12 mouse cellular contexts compared by ENCODE assay signal in genomic region chr9:46272070-46272469, GRCm38 (mm10). TPM values are rescaled to one million over a fixed set of nuclear protein-coding genes. Genes with fewer than 3 reads are reported as not detected.
DNase-seq lines count a peak whose midpoint lies in the region; ATAC-seq and TF ChIP-seq lines count a peak whose summit lies in the region.
"Had no signal": no experiment of that assay in that cellular context is flagged by ENCODE, and none has a peak within 500 bp of the region (broad histone marks: within the 10 kb centered on the region; RNA-seq: fewer than 3 reads in every experiment).

No protein-coding gene starts in this region.

- no peak overlapping the region for H3K4me2 ChIP-seq in intestine, embryonic 14.5 days (ENCODE audit: low read length)
- H3K4me2 ChIP-seq in intestine, embryonic 16.5 days (ENCODE audit: low read depth, low read length) = no peak overlapping the region
- peak overlapping the region; percentile 95; the same call in 1 of the 2 replicates for H3K4me2 ChIP-seq in hindbrain, postnatal 0 days (ENCODE audit: low read depth, low read length)

- H3K4me3 ChIP-seq in intestine, embryonic 14.5 days (ENCODE audit: low read depth, low read length) = 0 out of 2 replicates have a peak overlapping the region, but pooled peaks have one; percentile 61
- H3K4me3 ChIP-seq in intestine, embryonic 16.5 days (ENCODE audit: low read length) = no peak overlapping the region; the same call in 1 of the 2 replicates
- no peak overlapping the region for H3K4me3 ChIP-seq in hindbrain, postnatal 0 days (ENCODE audit: low read length)

- WGBS in intestine, embryonic 14.5 days = 79% methylated on average over 9 of the region's 9 CpGs
- 83% methylated on average over 9 of the region's 9 CpGs for WGBS in intestine, embryonic 16.5 days
- WGBS in hindbrain, postnatal 0 days = 89% methylated on average over 9 of the region's 9 CpGs

- no peak for TF ChIP-seq CTCF in hindbrain, postnatal 0 days (IDR thresholded peaks at IDR 0.05; ENCODE audit: low read depth)

- DNase-seq in intestine, embryonic 14.5 days (ENCODE audit: low spot score) = no peak
- DNase-seq in MEL-GATA-1-ER (ENCODE audit: extremely low read depth, low read depth) = peak; percentile 87
- DNase-seq in hindbrain, postnatal 0 days (ENCODE audit: low spot score) = no peak
- DNase-seq in natural killer cell, adult 2 months (ENCODE audit: low spot score in 2 of 2) = peak; percentile 10 to 20
- DNase-seq in urinary bladder, postnatal 36 days (ENCODE audit: low spot score in 2 of 2) = no peak
- DNase-seq in right cerebral cortex, adult 18-20 months = no peak
- DNase-seq: cerebellum, adult 2 months; kidney, postnatal 10 days had no signal

- no peak for ATAC-seq in intestine, embryonic 14.5 days (replicated peaks; ENCODE audit: low FRiP score, low TSS enrichment, low read depth)
- no peak for ATAC-seq in intestine, embryonic 16.5 days
- no peak for ATAC-seq in hindbrain, postnatal 0 days

- H3K9me3 ChIP-seq in intestine, embryonic 14.5 days (ENCODE audit: control insufficient read depth, low read length) = no peaks in the 10 kb centered on the region
- H3K9me3 ChIP-seq in intestine, embryonic 16.5 days (ENCODE audit: control insufficient read depth, low read length) = no peaks in the 10 kb centered on the region
- no peaks in the 10 kb centered on the region for H3K9me3 ChIP-seq in hindbrain, postnatal 0 days (ENCODE audit: low read length)

- peaks cover 29% of the 10 kb centered on the region for H3K36me3 ChIP-seq in intestine, embryonic 14.5 days (ENCODE audit: control insufficient read depth, insufficient read depth, low read length)
- 0 out of 2 replicates have a peak, but pooled peaks cover 13% of the 10 kb centered on the region for H3K36me3 ChIP-seq in intestine, embryonic 16.5 days (ENCODE audit: control insufficient read depth, insufficient read depth, low read length)
- H3K36me3 ChIP-seq in hindbrain, postnatal 0 days (ENCODE audit: insufficient read depth, low read length) = peaks cover 22% of the 10 kb centered on the region

- H3K4me1 ChIP-seq in intestine, embryonic 14.5 days (replicated peaks; ENCODE audit: control insufficient read depth, insufficient read depth, low read length) = peaks cover 5% of the 10 kb centered on the region; the same call in 1 of the 2 replicates
- H3K4me1 ChIP-seq in intestine, embryonic 16.5 days (ENCODE audit: control insufficient read depth, insufficient read depth, low read length) = peaks cover 5% of the 10 kb centered on the region
- H3K4me1 ChIP-seq in hindbrain, postnatal 0 days (ENCODE audit: insufficient read depth, low read length) = peaks cover 5% of the 10 kb centered on the region; the same call in 1 of the 2 replicates

- no peak overlapping the region for H3K27ac ChIP-seq in intestine, embryonic 14.5 days (ENCODE audit: low read depth)
- H3K27ac ChIP-seq in intestine, embryonic 16.5 days (ENCODE audit: low read length) = no peak overlapping the region
- H3K27ac ChIP-seq in hindbrain, postnatal 0 days = no peak overlapping the region

- H3K27me3 ChIP-seq in intestine, embryonic 14.5 days (replicated peaks; ENCODE audit: control insufficient read depth, insufficient read depth, low read length) = peaks cover 10% of the 10 kb centered on the region; the same call in 1 of the 2 replicates
- no peaks in the 10 kb centered on the region; the same call in 1 of the 2 replicates for H3K27me3 ChIP-seq in intestine, embryonic 16.5 days (replicated peaks; ENCODE audit: control insufficient read depth, insufficient read depth, low read length)
- H3K27me3 ChIP-seq in hindbrain, postnatal 0 days (ENCODE audit: insufficient read depth, low read length) = no peaks in the 10 kb centered on the region; the same call in 1 of the 2 replicates

- H3K9ac ChIP-seq in intestine, embryonic 14.5 days (ENCODE audit: low read length) = no peak overlapping the region
- no peak overlapping the region for H3K9ac ChIP-seq in intestine, embryonic 16.5 days (ENCODE audit: low read depth, low read length)
- H3K9ac ChIP-seq in hindbrain, postnatal 0 days (replicated peaks; ENCODE audit: low read length) = no peak overlapping the region

RNA-seq across cellular contexts. Expression of gene Zpr1, which starts 0.8 kb away (rescaled TPM):
- polyA plus RNA-seq in intestine, embryonic 14.5 days (2014; fragmentation: Nextera tagmentation; extraction: Ambion mirVana) = 68.3 and 70.2 TPM in 2 replicates
- polyA plus RNA-seq in intestine, embryonic 16.5 days (2015; fragmentation: Nextera tagmentation; extraction: Ambion mirVana) = 47.6 and 50.0 TPM in 2 replicates
- total RNA-seq in hindbrain, postnatal 0 days (2014; rRNA removed) = 20.0 and 43.1 TPM in 2 replicates
- 45.7 and 47.3 TPM in 2 replicates for polyA plus RNA-seq in hindbrain, postnatal 0 days (2015; fragmentation: Nextera tagmentation; extraction: Ambion mirVana)

RNA-seq across cellular contexts. Expression of gene Apoa5, which starts 3.6 kb away (rescaled TPM):
- polyA plus RNA-seq in intestine, embryonic 14.5 days (2014; fragmentation: Nextera tagmentation; extraction: Ambion mirVana) = not detected in 2 replicates
- polyA plus RNA-seq in intestine, embryonic 16.5 days (2015; fragmentation: Nextera tagmentation; extraction: Ambion mirVana) = 0.33 and 0.35 TPM in 2 replicates
- total RNA-seq in hindbrain, postnatal 0 days (2014; rRNA removed) = 0.21 and 1.2 TPM in 2 replicates
- polyA plus RNA-seq in hindbrain, postnatal 0 days (2015; fragmentation: Nextera tagmentation; extraction: Ambion mirVana) = not detected in 2 replicates
- polyA plus RNA-seq: cerebellum, adult 2 months; testis, adult 2 months had no signal

RNA-seq across cellular contexts. Expression of gene Bud13, which starts 10.7 kb away (rescaled TPM):
- polyA plus RNA-seq in intestine, embryonic 14.5 days (2014; fragmentation: Nextera tagmentation; extraction: Ambion mirVana) = 25.1 and 25.2 TPM in 2 replicates
- 17.0 and 19.4 TPM in 2 replicates for polyA plus RNA-seq in intestine, embryonic 16.5 days (2015; fragmentation: Nextera tagmentation; extraction: Ambion mirVana)
- total RNA-seq in hindbrain, postnatal 0 days (2014; rRNA removed) = 12.6 and 16.4 TPM in 2 replicates
- polyA plus RNA-seq in hindbrain, postnatal 0 days (2015; fragmentation: Nextera tagmentation; extraction: Ambion mirVana) = 11.8 and 12.3 TPM in 2 replicates

RNA-seq across cellular contexts. Expression of gene Apoa4, which starts 31.6 kb away (rescaled TPM):
- polyA plus RNA-seq in intestine, embryonic 14.5 days (2014; fragmentation: Nextera tagmentation; extraction: Ambion mirVana) = 6.9 and 12.3 TPM in 2 replicates
- polyA plus RNA-seq in intestine, embryonic 16.5 days (2015; fragmentation: Nextera tagmentation; extraction: Ambion mirVana) = 1,729 and 3,070 TPM in 2 replicates
- total RNA-seq in hindbrain, postnatal 0 days (2014; rRNA removed) = not detected in 2 replicates
- polyA plus RNA-seq in hindbrain, postnatal 0 days (2015; fragmentation: Nextera tagmentation; extraction: Ambion mirVana) = not detected in 2 replicates
- total RNA-seq: gastrocnemius, adult 18-20 months had no signal

RNA-seq across cellular contexts. Expression of gene Apoc3, which starts 36.6 kb away (rescaled TPM):
- 6.8 and 12.2 TPM in 2 replicates for polyA plus RNA-seq in intestine, embryonic 14.5 days (2014; fragmentation: Nextera tagmentation; extraction: Ambion mirVana)
- 590 and 929 TPM in 2 replicates for polyA plus RNA-seq in intestine, embryonic 16.5 days (2015; fragmentation: Nextera tagmentation; extraction: Ambion mirVana)
- not detected in 2 replicates for total RNA-seq in hindbrain, postnatal 0 days (2014; rRNA removed)
- not detected in 2 replicates for polyA plus RNA-seq in hindbrain, postnatal 0 days (2015; fragmentation: Nextera tagmentation; extraction: Ambion mirVana)
- polyA plus RNA-seq: lung, postnatal 0 days; testis, adult 2 months had no signal

Comparison
In these comparisons a context has a peak if more than half of its experiments do, and no peak if none do; other contexts are left out.
1. DNase-seq: peak in MEL-GATA-1-ER (single experiment) and natural killer cell, adult 2 months (2 of 2); none in intestine, embryonic 14.5 days (single experiment), hindbrain, postnatal 0 days (single experiment), urinary bladder, postnatal 36 days (0 of 2) and right cerebral cortex, adult 18-20 months (single experiment).